Mouse (Mus musculus) neural tube, embryonic 10.5 days (tissue): ENCODE measurements at regions not wholly inside any gene's neighbourhood (a gene's known extent, or its start where the extent isn't known, plus 50 kb on each side); places are given as distances from the start of the nearest gene placed in this dataset.

Experiments used
- DNase-seq: peaks from one replicate; pipeline ENCODE4 v3.0.0-alpha.2; 2017; ENCODE audit warnings: low spot score; ENCODE audit errors: extremely low spot score

DNA sequence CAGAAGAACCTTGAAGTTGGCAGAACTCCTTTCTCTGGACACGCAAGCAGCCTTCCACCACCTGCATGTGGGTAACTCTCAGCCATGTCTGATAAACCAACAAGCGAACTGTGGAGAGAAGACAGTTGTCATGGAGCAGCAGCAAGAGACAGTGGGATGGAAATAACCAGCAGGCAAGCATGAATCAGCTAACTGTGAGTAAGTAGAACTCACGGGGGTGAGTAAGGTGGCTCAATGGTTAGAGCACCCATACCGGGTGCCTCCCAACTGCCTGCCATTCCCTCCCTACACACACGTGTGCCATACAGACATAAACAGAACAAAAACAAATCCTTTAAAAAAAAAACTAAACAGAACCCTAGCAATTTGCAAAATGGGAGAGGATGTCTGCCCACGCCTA lies 191.5 kb downstream of the Cdc5l start:
- DNase-seq = no peak

GRCm38 (mm10) chr17:45240963-45241543 lies 192.5 kb downstream of the Cdc5l start:
- DNase-seq = no peak

DNA sequence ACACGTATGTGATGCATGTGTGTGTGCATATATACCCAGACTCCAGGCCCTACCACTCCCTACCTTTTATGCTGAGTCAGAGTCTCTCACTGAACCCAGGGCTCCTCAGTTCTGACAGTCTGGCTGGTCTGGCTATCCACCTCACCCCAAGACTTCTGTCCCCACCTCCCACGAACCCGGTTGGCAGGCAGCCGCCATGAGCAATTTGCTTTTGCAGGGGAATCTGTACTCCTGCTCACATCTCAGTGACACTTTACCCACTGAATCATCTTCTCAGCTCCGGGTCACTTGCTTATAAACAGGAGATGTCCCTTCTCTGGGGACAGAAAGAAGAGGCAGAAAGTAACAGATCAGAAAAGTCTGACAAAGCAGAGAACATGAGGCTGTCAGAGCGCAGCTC lies 193.0 kb downstream of the Cdc5l start:
- no peak for DNase-seq

DNA sequence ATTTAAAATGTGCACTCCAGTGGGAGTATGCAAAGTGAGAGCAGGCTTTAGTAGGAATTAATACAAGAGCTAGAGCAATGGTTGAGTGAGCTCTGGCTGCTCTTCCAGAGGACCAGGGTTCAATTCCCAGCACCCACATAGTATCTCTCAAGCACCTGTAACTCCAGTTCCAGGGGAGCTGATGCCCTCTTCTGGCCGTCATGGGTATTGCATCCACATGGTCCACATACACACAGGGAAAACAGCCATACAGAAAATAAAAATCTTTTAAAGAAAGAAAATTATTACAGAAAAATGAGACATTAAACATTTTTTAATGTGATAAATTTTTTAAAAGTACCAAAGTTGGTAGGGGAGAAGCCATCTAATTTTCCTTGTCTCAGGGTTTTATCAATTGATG lies 196.3 kb downstream of the Cdc5l start:
- DNase-seq = no peak

GRCm38 (mm10) chr17:45235401-45235800 lies 198.1 kb downstream of the Cdc5l start:
- no peak for DNase-seq

DNA sequence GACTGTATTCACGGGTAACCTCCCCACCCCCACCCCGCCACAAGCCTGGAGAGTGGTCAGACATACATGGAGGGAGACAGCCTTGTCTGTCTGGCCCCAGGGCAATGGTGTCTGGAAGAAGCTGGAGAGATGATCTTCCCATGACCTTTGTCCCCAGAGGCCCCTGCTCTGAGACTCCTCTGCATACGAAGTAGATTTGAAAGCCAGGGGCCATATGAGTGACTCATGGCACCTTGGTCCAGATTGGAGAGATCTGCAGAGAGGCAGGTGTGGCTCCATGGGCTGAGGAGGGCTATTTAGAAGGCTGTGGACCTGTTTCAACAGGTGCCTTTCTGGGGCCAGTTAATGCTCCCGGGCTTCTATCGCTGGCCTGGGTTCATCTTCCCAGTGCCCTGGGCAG lies 200.7 kb downstream of the Cdc5l start:
- no peak for DNase-seq

DNA sequence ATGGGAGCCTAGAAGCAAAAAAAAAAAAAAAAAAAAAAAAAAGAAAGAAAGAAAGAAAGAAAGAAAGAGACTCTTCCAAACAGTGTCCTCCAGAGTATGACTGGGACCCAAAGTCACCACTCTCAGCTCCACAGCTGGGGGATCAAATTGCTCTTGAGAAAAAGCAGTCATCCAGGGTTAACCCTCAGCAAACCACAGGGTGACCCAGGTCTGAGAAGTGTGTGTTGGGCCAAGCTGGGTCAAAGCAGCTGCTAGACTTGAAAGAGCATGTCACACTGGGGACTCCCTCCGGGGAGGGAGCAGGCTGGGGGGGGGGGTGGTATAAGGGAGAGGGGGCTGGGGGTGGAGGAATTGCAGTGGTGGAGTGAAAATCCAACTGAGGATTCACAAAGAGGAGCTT lies 206.3 kb downstream of the Cdc5l start:
- no peak for DNase-seq

- DNase-seq = no peak
These were observed 207.1 kb downstream of the Cdc5l start for GRCm38 (mm10) chr17:45226486-45226885.

DNA sequence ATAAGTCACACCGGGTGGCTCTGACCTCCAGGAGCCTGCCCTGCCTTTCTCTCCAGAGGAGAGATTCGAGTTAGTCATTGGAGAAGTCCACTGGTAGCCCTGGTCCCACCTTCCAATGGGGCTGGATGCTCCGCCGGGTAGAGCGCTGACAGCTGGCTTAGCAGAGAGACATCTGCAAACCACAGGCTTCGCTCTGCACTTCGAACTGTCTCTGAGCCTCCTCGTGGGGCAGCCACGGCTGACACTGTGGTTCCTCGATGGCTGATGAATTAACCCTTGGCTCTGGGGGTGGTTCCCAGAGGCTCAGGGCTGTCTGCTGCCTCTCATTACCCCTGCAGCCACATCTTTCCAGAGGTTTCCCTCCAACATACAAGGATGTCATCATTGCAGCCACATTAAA lies 211.9 kb downstream of the Cdc5l start:
- DNase-seq = no peak

GRCm38 (mm10) chr17:45217126-45217525 lies 216.4 kb downstream of the Cdc5l start:
- DNase-seq = no peak

- DNase-seq = no peak
These were observed 218.2 kb downstream of the Cdc5l start for GRCm38 (mm10) chr17:45215067-45216049.

- no peak for DNase-seq
These were observed 222.6 kb downstream of the Cdc5l start for GRCm38 (mm10) chr17:45210984-45211383.

DNA sequence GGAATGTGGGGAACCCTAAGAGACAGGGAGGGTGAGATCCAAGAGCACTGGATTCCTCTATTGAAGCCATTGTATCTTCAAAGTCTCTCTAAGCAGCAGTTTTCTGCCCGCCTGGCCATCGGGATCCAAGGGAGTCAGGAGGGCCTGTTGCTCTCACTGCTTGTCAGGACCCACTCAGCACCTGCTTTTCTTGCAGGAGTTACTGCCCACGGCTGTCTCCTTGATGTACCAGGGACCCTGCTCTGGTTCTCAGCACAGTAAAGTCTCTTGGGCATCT lies 224.2 kb downstream of the Cdc5l start:
- DNase-seq = no peak

DNA sequence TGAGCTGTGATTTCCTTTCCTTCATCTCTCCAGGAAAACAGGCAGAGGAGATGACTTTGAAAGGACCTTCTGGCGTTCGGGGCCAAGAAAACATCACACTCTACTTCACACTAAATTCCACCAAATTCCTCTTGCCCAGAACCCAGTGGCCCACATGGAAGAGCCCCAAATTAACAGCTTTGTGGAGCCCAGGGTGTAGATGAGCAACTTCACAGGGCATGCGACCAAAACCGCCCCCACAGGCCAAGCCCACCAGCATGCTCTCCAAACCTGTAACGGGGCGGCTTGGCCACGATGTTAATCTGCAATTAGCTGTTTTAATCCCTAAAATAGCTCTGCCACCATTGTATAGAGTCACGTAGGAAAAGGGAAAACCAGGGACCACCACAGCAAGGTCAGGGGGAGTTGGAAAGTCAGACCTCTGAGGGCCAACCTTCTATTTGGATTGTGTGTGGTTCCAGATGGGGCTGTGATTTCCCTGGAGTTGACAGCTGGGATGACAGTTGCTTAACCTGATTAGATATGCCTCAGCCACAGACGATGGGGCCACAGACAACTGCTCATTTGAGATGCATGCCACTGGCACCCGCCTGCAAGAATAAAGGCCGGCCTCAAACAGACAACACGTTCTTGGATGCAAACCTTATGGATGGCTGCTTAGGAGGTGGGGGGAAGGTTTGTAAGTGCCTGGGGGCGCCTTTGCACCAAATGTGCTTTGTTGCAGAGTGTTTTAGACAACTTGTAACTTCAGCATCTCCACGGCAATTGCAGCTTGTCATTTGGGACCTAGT lies 224.7 kb downstream of the Cdc5l start:
- DNase-seq = no peak

DNA sequence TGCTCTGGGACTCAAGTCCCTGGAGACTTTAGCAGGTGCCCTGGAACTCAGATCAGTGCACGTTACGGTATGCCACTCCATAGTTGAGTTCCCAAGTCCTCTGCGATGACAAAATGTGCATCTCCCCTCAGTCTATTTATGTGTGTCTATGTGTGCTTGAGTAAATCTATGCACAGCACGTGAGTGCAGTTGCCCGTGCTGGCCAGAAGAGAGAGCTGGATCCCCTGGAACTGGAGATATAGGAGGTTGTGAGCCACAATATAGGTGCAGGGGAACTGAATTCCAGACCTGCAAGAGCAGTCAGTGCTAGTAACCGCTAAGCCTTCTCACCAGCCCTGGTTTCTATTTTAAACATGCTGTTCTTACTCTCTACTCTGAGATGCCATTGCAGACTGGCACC lies 237.8 kb downstream of the Cdc5l start:
- DNase-seq = no peak

- DNase-seq = peak; percentile 50
These were observed 238.7 kb downstream of the Cdc5l start for GRCm38 (mm10) chr17:45194786-45195281.

- no peak for DNase-seq
These were observed 240.0 kb downstream of the Cdc5l start for GRCm38 (mm10) chr17:45193456-45194025.

DNA sequence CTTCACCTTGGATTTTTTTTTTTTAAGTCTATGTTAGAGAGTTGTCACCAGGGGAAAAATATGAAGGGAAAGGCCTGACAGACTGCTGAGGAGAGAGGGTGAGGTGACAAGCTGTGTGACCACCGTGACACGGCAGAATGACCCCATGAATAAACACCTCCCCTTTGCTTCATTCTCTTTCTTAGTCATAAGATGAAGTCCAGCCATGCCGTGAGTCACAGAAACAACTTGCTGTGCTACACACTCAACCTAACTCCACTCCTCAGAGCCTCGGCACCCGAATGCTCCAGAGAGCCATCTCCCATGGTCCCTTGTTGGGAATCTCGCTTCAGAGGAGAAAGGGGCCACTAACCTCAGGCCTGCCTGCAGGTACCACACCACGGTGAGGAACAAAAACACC lies 246.1 kb downstream of the Cdc5l start:
- DNase-seq = no peak

DNA sequence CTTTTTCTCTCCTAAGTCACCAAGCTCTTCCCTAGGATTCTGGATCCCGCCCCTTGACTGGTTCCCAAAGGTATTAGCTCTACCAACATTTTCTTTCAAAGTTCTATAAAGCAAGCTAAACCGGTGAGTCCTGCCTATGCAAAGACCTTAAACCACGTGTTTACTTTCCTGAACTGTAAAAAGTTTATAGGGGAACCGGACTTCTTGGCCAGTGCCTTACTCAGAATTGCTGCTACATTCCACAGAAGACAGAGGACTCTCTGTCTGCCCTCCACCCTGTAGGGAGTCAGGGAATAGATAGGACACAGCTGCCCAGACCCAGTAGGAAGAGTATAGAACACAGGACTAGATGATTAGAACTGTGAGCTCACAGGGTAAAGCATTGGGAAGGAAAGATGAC lies 257.2 kb downstream of the Cdc5l start:
- no peak for DNase-seq

DNA sequence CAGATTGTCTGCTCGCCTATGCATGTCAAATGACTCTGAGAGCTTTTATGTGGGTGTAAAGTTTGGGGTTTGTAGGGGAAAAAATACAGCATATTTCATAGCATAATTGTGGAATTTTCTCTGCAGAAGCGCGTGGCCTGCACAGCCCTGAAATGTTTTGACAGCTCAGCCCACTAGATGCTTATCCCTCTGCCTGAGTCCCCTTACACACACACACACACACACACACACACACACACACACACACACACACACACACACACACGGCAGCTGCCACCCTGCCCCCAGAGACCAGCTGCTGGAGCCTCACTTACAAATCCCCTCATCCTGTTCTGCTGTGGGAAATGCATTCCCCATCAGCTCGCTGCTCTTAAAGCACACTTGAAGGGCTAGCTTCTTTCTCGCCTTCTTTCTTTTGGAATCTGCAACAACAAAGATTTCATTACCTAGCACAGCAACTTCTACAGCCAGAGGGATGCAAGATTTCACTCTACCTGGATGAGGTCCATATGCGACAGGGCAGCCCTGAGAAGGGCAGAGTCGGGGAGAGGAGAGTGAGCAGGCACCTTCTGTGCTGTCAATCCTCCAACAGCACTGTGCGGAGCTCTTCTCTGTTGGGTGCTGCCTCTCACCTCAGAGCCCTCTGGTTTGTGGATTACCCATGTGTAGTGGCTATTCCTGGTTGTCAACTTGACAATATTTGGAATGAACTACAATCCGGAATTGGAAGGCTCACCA lies 264.1 kb downstream of the Cdc5l start:
- DNase-seq = no peak
